Mouse (Mus musculus): ENCODE measurements around the gene Hrasls.

Hrasls gene

GRCm38 (mm10) chr16:29209605-29210411 lies at the start of gene Hrasls:
Gene Hrasls (plus strand): TSS chr16:29209695.
- DNase-seq = no peak

- DNase-seq = no peak
Measured at GRCm38 (mm10) chr16:29162271-29162670, 47.2 kb upstream of the Hrasls start.

- no peak for DNase-seq
Measured at GRCm38 (mm10) chr16:29167051-29167450, 42.4 kb upstream of the Hrasls start.

- no peak for DNase-seq
Measured at GRCm38 (mm10) chr16:29171741-29172140, 37.8 kb upstream of the Hrasls start.

GRCm38 (mm10) chr16:29173201-29173600 lies 36.3 kb upstream of the Hrasls start:
- DNase-seq = no peak

GRCm38 (mm10) chr16:29174831-29175350 lies 34.6 kb upstream of the Hrasls start:
- no peak for DNase-seq

GRCm38 (mm10) chr16:29192911-29193310 lies 16.6 kb upstream of the Hrasls start:
- DNase-seq = no peak

GRCm38 (mm10) chr16:29193981-29194380 lies 15.5 kb upstream of the Hrasls start:
- no peak for DNase-seq

GRCm38 (mm10) chr16:29195156-29195555 lies 14.3 kb upstream of the Hrasls start:
- DNase-seq = no peak

- DNase-seq = no peak
Measured at GRCm38 (mm10) chr16:29198461-29198860, 11.0 kb upstream of the Hrasls start.

- no peak for DNase-seq
Measured at GRCm38 (mm10) chr16:29201146-29201545, 8.3 kb upstream of the Hrasls start.

GRCm38 (mm10) chr16:29204875-29205274 lies 4.6 kb upstream of the Hrasls start:
- no peak for DNase-seq

GRCm38 (mm10) chr16:29205581-29205980 lies 3.9 kb upstream of the Hrasls start:
- DNase-seq = no peak

GRCm38 (mm10) chr16:29208841-29209240 lies 654 bp upstream of the Hrasls start:
- DNase-seq = no peak

GRCm38 (mm10) chr16:29216395-29217295 lies 7.2 kb downstream of the Hrasls start:
- no peak for DNase-seq

- DNase-seq = no peak
Measured at GRCm38 (mm10) chr16:29235951-29236350, 26.5 kb downstream of the Hrasls start.

GRCm38 (mm10) chr16:29254325-29254724 lies 44.8 kb downstream of the Hrasls start:
- DNase-seq = no peak

Measured in thymus, postnatal 14 days (tissue).